Mouse (Mus musculus) layer of hippocampus, postnatal 36 days (tissue): ENCODE measurements at regions not wholly inside any gene's neighbourhood (a gene's known extent, or its start where the extent isn't known, plus 50 kb on each side); places are given as distances from the start of the nearest gene placed in this dataset.
A peak's percentile ranks its signal among the peaks of the same experiment; 100 is the strongest.

Experiments
- DNase-seq, 2 experiments: peaks; one replicate each; pipeline ENCODE4 v3.0.0; 2022

DNA sequence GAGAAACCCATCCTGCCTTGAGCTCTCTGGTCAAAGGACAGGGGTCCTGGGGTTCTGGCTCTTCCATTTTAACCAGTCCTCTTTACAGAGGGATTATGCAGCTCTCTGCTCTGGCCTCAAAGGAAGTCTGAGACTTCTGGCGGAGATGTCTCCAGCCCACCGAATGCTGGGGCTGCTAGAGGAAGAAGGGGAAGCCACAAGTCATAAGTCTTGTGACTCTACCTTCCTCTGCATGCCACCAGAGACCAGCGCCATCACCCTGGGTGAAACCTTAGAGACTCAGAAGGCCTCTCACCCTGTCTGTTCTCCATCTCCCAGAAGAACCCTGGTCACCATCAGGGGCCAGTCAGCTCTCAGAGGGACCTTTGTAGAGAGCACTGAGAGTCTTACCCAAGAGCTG lies 246.4 kb upstream of the Sulf2 start:
- DNase-seq, result no peak

GRCm38 (mm10) chr2:166400304-166400703 lies 244.8 kb upstream of the Sulf2 start:
- DNase-seq, result no peak

DNA sequence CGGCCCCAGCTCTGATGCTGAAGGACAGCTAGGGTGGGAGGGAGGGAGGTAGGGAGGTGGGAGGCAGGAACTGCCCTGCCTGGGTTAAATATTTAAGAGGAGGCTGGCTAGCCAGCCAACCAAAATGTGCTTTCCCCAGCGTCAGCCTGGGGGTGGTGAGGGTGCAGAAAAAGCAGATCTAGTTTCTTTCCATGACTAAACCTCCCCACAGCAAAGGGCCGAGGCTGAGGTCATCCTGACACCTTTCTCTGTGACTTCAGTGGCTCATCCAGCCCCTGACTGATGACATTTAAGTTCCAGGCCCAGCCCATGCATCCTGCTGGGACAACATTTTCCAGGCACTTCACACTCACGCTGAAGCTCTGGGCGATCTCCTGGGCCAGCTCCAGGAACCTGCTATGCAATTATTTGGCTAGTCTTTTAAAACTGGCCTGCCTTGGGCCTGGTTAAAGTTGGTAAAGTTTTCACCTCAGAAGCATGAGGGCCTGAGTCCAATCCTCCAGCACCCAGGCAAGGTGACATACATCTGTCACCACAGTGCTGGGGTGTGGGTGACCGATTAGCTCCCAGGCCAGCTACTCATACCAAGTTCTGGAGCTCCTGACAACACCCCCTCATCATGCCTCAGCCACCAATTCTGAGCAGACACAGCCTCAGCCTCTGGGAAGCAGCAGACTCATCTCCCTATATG lies 243.8 kb upstream of the Sulf2 start:
- no peak for DNase-seq

GRCm38 (mm10) chr2:166398774-166399139 lies 243.3 kb upstream of the Sulf2 start:
- DNase-seq, result no peak

DNA sequence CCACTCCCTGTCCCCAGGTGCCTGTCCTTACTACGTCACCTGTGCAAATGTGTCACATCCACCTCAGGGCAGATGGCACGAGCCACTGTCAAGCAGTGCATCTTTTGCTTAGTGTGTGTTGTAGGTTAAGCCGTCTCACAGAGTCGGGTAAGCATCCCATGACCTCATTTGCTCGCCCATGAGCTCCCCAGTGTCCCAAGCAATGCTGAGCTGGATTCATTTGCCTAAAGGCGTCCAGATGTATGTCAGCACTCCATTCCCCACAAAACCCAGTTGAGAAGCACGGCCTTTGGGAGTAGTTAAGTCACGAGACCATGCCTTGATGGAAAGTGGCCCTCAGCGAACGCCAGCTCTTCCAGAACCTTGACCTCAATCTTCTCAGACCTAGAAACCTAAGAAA lies 242.7 kb upstream of the Sulf2 start:
- DNase-seq, result no peak

DNA sequence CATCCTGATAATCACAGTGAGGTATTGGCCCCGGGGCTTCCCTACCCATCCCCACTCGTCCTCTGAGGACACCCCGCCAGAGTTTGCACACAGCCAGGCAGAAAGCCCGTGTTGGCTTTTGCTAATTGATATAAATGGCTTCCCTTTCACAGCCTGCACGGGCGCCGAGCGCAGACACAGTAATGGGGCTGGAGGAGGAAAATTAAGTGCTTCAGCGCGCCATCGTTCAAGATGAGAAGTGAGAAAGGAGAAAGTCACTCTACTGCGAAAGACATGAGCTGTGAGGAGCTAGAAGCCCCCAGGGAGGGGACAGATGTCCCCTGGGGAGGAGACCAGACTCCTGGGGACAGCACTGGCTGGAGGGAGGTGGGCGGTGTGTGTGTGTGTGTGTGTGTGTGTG lies 239.2 kb upstream of the Sulf2 start:
- no peak for DNase-seq

- DNase-seq, result no peak
Measured at GRCm38 (mm10) chr2:166391176-166391575, 235.7 kb upstream of the Sulf2 start.

- DNase-seq, result no peak
Measured at GRCm38 (mm10) chr2:166388050-166388449, 232.6 kb upstream of the Sulf2 start.

DNA sequence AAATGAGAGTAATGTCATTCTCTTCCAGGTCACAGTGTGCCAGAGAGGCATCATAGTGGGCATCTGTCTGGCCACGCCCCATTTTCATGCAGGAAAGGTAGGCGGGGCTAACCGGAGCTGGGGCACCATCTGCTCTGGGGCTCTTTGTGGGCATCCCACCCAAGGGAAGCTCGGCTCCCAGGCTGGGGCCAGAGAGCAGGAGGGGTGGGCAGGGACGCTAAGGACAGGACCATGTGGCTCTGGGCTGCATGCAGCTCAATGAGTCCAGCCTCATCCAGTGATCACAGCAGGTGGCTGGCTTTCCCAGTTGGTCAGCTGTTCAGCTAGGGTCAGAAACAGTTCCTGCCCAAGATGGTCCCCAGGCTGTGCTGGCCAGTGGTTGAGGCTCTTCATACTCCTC lies 231.4 kb upstream of the Sulf2 start:
- no peak for DNase-seq

DNA sequence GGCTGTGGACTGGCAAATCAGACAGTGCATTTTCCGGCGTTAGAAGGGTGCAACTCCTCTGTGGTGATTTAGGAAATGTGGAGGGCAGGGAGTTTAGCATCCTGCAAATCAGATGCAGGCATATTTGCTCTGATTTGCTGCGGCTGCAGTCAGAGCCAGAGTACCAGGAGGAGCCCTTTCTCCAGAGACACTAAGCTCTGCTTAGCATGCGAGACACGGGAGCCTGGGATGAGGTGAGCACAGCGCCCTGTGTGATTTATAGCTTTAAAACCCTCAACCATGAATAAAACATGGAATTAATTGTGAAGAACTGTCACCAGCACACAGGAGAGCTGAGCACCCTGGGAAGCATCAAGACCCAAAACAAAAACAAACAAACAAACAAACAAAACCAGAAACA lies 229.1 kb upstream of the Sulf2 start:
- no peak for DNase-seq

DNA sequence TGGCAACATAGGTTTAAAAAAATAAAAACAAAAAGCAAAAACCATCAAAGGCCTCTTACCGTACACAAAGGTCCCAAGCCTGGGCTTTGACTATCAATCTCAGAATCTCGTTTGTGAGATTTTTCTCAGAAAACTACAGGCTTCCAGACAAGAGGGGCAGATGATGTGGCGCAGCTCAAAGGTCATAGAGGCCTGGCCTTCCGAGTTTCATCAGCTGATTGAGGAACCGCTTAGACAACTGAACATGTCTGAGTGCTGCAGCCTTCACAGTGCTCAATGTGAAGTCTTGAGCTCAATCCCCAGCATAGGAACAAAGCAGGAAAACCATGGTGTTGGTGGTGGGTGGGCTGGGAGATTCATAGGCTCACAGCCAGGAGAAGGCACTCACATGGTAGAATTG lies 227.9 kb upstream of the Sulf2 start:
- no peak for DNase-seq

- no peak for DNase-seq
Measured at GRCm38 (mm10) chr2:166382180-166382579, 226.7 kb upstream of the Sulf2 start.

GRCm38 (mm10) chr2:166380854-166381253 lies 225.4 kb upstream of the Sulf2 start:
- no peak for DNase-seq

DNA sequence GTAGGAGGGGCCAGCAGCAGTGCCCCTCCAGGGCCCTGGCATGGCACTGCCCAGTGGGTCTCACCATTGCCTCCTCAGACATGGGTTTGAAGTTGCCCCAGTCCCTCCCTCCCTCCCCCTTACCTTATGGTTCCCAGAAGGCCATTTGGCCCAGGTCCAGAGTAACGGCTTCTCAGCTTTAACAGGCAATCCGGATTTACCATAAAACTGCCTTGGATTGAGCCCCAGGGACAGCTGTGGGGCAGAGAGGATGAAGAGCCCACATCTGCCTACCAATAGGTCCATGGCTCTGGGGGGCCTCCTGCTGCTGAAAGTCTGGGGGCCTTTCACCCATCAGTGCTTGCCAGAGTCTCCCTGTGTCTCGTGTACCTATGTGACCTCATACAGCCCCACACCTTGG lies 222.9 kb upstream of the Sulf2 start:
- DNase-seq, result no peak

DNA sequence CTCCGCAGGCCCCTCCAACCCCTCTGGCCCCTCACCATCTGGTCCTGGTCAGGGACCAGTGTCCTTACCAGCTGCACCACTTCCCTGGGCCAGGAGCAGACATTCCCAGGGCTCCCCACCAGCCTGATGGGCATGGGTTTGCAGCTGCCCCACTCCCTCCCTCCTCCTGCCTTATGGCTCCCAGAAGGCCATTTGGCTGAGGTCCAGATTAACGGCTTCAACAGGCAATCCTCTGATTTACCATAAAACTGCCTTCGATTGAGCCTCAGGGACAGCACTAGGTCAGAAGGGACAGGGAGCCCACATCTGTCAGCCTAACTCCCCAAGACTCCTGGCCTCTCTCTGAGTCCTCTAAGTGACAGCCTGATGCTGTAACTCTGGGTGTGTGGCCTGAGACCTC lies 221.9 kb upstream of the Sulf2 start:
- DNase-seq, result no peak

DNA sequence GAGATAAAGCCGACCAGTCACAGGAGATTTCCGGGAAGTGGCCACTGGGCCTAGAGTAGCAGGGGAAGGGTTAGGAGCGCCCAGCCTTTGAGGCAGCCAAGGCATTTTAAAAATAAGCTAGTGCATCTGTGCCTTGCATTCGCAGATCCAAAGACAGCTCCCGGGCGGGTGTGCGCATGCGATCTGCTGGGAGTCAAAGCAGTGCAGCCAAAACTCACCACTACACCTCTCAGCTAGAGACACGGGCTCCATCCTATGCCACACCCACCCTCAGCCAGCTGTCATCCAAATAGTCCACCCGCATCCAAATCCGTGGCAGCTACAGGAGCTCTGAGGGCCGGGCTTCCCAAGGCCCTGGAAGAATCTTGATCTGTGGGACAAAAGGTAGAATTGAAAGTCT lies 220.2 kb upstream of the Sulf2 start:
- peak in 1 of 2 experiments; percentile 27 for DNase-seq

DNA sequence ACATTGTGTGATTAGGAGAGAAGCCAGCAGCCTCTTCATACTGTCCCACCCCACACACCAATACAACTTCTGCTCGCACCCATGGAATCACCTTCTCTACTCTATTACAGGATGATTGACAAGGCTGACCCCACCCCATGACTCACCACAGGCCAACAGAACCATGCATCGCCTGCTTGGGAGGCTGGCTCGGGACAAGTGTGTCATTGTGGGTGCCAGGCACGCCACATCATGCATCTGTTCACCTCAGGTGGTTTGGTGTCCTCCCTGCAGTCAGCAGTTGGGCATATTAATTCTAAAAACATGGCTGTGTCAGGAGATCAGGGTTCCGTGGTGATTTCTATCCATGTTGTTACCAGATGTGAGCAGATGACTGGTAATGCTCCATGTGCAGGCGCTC lies 215.3 kb upstream of the Sulf2 start:
- DNase-seq, result no peak

GRCm38 (mm10) chr2:166361645-166362044 lies 206.2 kb upstream of the Sulf2 start:
- no peak for DNase-seq

DNA sequence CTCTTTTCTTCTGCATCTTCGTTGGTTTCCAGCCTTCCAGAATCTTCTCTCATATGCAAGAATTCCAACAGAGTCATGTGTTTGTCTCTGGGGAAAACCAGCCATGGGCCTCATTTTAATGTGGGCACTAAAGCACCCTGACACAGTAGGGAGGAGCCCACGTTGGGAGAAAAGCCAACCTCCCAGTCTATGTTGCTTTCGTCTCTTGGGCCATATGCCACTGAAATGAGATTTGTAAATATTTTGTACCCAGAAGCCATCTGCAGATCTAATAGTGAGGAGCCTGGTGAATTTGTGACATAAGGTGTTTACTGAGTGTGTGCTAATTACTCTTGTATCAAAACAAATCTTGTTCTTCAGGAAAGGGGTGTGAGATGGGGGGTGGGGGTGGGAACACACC lies 205.3 kb upstream of the Sulf2 start:
- peak in 1 of 2 experiments; percentile 34 for DNase-seq

DNA sequence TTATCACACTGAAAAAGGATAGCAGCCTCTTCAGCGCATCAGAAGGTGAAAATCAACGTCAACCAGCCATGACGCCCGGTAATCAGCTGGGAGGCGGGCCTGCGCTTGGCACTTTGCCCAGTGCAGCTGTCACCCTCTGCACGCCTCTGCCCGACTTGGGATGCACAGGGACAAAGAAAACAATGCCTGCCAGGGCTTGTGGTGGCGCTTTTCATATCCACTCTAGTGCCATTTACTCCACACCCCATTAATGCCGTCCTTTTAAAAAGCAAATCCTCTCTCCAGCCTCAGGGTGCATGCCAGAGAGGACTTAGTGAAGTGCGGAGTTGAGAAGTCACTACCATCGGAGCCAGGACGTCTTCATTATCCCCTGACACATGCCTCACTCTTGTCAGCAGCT lies 204.5 kb upstream of the Sulf2 start:
- DNase-seq, result peak in 1 of 2 experiments; percentile 41

GRCm38 (mm10) chr2:166357824-166358223 lies 202.4 kb upstream of the Sulf2 start:
- DNase-seq, result no peak

GRCm38 (mm10) chr2:166355944-166356343 lies 200.5 kb upstream of the Sulf2 start:
- no peak for DNase-seq

- DNase-seq, result no peak
Measured at GRCm38 (mm10) chr2:166355446-166355845, 200.0 kb upstream of the Sulf2 start.

DNA sequence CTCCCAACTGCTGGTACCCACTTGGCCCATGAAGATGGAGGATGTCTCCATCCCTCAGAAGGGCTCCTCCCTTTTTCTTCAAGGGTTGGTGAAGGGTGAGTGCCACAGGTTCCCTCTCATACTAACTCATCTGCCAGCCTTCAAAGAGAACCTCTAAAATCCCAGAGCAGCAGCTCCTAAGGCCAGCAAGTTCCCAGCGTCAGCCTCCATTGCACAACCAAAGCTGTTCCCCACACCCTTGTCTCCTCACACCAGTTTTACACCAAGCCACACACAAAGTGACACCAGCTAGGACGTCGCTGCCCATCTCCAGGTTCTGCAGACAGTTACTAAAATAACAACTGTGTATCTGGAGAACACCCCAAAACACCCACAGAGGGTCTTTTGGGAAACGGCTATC lies 198.9 kb upstream of the Sulf2 start:
- no peak for DNase-seq

DNA sequence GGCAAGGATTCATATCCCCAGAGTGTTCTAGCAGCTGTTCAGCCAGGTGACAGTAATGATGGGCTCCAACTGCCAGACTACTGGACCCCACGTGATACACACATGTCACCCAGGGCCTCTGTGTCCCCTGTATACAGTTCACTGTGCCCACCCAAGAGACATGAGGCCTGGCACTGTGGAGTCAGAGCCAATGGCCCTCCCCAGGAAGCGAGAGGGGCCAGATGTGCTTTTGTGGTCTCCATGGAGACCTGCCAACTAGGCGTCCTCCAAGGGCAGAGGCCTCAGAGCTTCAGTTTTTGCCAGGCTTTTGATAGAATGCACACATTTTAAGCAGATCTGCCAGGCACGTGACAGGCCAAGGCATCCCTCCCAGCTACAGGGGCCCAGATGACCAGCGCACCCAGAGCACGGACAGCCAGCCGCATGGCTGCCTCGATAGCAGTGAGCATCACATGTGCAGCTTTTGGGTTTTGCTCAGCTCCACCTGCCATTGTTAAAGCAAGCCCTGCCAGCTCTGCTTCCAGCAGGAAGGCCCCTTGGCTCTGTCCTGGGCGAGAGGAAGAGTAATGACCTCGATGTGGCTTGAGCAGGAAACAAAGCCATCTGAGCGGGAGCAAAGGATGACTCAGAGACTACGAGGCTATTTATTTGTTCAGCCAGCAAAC lies 198.1 kb upstream of the Sulf2 start:
- no peak for DNase-seq
